Mouse (Mus musculus) left cerebral cortex, postnatal 4 days (tissue): ENCODE measurements around the gene Ctsf. TPM values are rescaled to one million over a fixed set of nuclear protein-coding genes. Genes with fewer than 3 reads are reported as not detected.

Experiments used
- DNase-seq: peaks from one replicate; pipeline ENCODE4 v3.0.0-alpha.2; 2022
- intact Hi-C: fragments of 180-260 bp; cut with DNase I; formaldehyde crosslinking; loops from one replicate; pipeline ENCODE4 v1.15.1; 2025
- total RNA-seq, 2 experiments: library from RNA; stranded (reverse); gene quantifications; 2 replicates each; pipeline ENCODE4 v1.2.3; 2021

Ctsf gene
- total RNA-seq, 2 experiments from 2014 or later: 66.9 to 70.3 TPM

- DNase-seq: peak; percentile 77
- intact Hi-C loops: loop anchor here (5.0 kb wide), 1 partner anchor 149 kb away; the partner anchor contains the start of gene Rbm4b
Measured at GRCm38 (mm10) chr19:4905979-4906794, 51.3 kb downstream of the Ctsf start, which contains the start of gene Bbs1. TSS of gene Bbs1 (minus strand) at chr19:4906628.

GRCm38 (mm10) chr19:4908107-4908506, 53.2 kb downstream of the Ctsf start:
- intact Hi-C loops: loop anchor here (5.0 kb wide), 1 partner anchor 151 kb away; the partner anchor contains the start of gene Rbm4b
- peak; percentile 53 for DNase-seq

- intact Hi-C loops: loop anchor here (5.0 kb wide), 1 partner anchor 152 kb away; the partner anchor contains the start of gene Rbm4b
- no peak for DNase-seq
Measured at GRCm38 (mm10) chr19:4909376-4909775, 54.4 kb downstream of the Ctsf start.

Other genes with a start within 250 kb of the Ctsf start
- gene Lrfn4, start 239.5 kb upstream of the Ctsf start, total RNA-seq: 10 to 100 TPM; 85.3 to 88.6 TPM
- 10 to 100 TPM; 26.4 to 27.5 TPM for gene Rce1, start 229.5 kb upstream of the Ctsf start, total RNA-seq
- 1 to 10 TPM; 3.7 to 4.5 TPM for gene Gm960, start 156.5 kb upstream of the Ctsf start, total RNA-seq
- gene Sptbn2, start 144.0 kb upstream of the Ctsf start, total RNA-seq: 100 to 1,000 TPM; 319 to 320 TPM
- gene Rbm4b, start 98.6 kb upstream of the Ctsf start, total RNA-seq: 10 to 100 TPM; 32.5 to 35.2 TPM
- gene Rbm4, start 61.2 kb upstream of the Ctsf start, total RNA-seq: 10 to 100 TPM; 76.1 to 80.4 TPM
- 10 to 100 TPM; 18.2 to 37.9 TPM for gene Gm21992, start 43.5 kb upstream of the Ctsf start, total RNA-seq
- 10 to 100 TPM; 65.9 to 73.9 TPM for gene Rbm14, start 43.5 kb upstream of the Ctsf start, total RNA-seq
- gene Ccs, start 15.8 kb upstream of the Ctsf start, total RNA-seq: 10 to 100 TPM; 38.1 to 41.0 TPM
- gene Ccdc87, start 15.8 kb upstream of the Ctsf start, total RNA-seq: 1 to 10 TPM; 1.7 to 2.0 TPM
- gene Actn3, start 22.8 kb downstream of the Ctsf start, total RNA-seq: 1 to 10 TPM; 2.5 to 3.4 TPM
- gene Zdhhc24, start 23.5 kb downstream of the Ctsf start, total RNA-seq: 10 to 100 TPM; 17.7 to 21.0 TPM
- 10 to 100 TPM; 27.4 to 35.8 TPM for gene Bbs1, start 51.5 kb downstream of the Ctsf start, total RNA-seq
- 10 to 100 TPM; 72.5 to 80.8 TPM for gene Dpp3, start 73.2 kb downstream of the Ctsf start, total RNA-seq
- gene Peli3, start 88.0 kb downstream of the Ctsf start, total RNA-seq: 10 to 100 TPM; 19.5 to 20.1 TPM
- 10 to 100 TPM; 68.5 to 73.6 TPM for gene Mrpl11, start 107.0 kb downstream of the Ctsf start, total RNA-seq
- gene Npas4, start 135.2 kb downstream of the Ctsf start, total RNA-seq: 1 to 10 TPM; 5.5 to 6.8 TPM
- gene Slc29a2, start 168.7 kb downstream of the Ctsf start, total RNA-seq: 10 to 100 TPM; 29.5 to 32.1 TPM
- gene B4gat1, start 183.7 kb downstream of the Ctsf start, total RNA-seq: 10 to 100 TPM; 64.1 to 76.4 TPM
- gene AC124502.3, start 183.8 kb downstream of the Ctsf start, total RNA-seq: 1 to 10 TPM; 5.3 to 5.5 TPM
- gene Brms1, start 186.2 kb downstream of the Ctsf start, total RNA-seq: 10 to 100 TPM; 14.5 to 15.5 TPM
- gene Rin1, start 195.4 kb downstream of the Ctsf start, total RNA-seq: 1 to 10 TPM; 3.9 to 7.1 TPM
- 10 to 100 TPM; 14.2 TPM for gene Cd248, start 212.9 kb downstream of the Ctsf start, total RNA-seq
- 10 to 100 TPM; 47.7 to 55.3 TPM for gene Tmem151a, start 230.4 kb downstream of the Ctsf start, total RNA-seq
- gene Yif1a, start 233.4 kb downstream of the Ctsf start, total RNA-seq: 10 to 100 TPM; 22.0 to 24.4 TPM
- 100 to 1,000 TPM; 393 to 412 TPM for gene Cnih2, start 243.4 kb downstream of the Ctsf start, total RNA-seq